Mouse (Mus musculus): Measurements from ENCODE around the gene Mthfd2.
A peak's percentile ranks its signal among the peaks of the same experiment; 100 is the strongest.

Gene Mthfd2

GRCm38 (mm10) chr6:83268144-83269010 lies 57.3 kb downstream of the Mthfd2 start:
- DNase-seq (ENCODE audit: low read depth, low spot score), result peak; percentile 69

- no peak for DNase-seq (ENCODE audit: low read depth, low spot score)
Measured at GRCm38 (mm10) chr6:83267616-83268015, 58.1 kb downstream of the Mthfd2 start.

GRCm38 (mm10) chr6:83265653-83266052 lies 60.1 kb downstream of the Mthfd2 start:
- no peak for DNase-seq (ENCODE audit: low read depth, low spot score)

DNA sequence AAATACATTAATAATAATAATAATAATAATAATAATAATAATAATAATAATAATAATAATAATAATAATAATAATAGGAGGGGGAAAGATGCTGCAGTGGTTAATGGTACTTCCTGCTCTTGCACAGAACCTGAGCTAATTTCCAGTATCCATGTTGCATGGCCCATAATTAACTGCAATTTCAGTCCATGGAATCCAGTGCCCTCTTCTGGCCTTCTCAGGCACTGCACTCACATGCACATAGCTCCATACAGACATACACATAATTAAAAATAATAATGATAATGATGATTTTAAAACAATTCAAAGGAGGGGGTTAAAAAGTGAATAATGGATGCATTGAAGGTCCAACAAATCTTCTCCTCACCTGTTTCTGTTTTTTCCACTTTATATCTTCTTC lies 60.5 kb downstream of the Mthfd2 start:
- DNase-seq (ENCODE audit: low read depth, low spot score), result no peak

GRCm38 (mm10) chr6:83264516-83264915 lies 61.2 kb downstream of the Mthfd2 start:
- DNase-seq (ENCODE audit: low read depth, low spot score), result no peak

Measured in retina, adult 2 months (tissue).